Mouse (Mus musculus) ovary, postnatal 36 days (tissue): Measurements from ENCODE around the gene Phip.

Experiments
- DNase-seq: peaks from one replicate; pipeline ENCODE4 v3.0.0; 2022; ENCODE audit warnings: low spot score, mixed read lengths

Gene Phip

DNA sequence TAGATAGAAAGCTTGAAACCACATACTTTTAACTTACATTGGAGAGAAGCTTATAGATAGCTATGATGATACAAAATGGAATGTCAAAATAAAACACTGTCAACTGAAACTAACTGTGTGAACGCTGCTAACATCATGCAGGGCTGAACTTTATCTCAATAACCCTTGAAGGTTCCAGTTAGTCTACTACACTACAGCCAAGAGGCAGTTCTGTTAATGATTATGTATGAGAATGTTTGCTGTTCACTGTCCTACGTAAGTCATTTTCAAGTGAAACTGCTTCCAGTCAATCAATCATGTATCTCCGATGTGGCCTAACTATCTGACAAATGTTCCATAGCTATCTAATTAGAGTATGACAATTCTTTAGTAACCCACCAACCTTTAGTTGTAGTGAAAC, 107.6 kb downstream of the Phip start:
- no peak for DNase-seq

DNA sequence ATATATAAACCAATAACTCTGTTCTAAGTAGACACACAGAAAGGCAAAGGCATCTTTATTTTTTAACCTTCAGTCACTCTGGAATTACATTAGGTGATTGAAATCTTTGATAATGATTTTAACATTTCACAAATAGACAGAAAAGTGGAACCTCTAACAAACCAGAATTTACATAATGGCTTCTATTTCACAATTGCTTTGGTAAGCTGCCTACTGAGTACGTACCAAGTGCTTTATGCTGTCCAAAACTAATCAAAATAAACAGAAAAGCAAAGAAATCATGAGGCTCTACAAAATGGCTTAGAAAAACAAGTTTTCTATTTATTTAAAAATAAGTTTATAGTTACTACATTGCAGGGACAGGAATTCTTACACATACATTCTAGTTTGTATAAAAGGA, 109.2 kb downstream of the Phip start:
- no peak for DNase-seq

DNA sequence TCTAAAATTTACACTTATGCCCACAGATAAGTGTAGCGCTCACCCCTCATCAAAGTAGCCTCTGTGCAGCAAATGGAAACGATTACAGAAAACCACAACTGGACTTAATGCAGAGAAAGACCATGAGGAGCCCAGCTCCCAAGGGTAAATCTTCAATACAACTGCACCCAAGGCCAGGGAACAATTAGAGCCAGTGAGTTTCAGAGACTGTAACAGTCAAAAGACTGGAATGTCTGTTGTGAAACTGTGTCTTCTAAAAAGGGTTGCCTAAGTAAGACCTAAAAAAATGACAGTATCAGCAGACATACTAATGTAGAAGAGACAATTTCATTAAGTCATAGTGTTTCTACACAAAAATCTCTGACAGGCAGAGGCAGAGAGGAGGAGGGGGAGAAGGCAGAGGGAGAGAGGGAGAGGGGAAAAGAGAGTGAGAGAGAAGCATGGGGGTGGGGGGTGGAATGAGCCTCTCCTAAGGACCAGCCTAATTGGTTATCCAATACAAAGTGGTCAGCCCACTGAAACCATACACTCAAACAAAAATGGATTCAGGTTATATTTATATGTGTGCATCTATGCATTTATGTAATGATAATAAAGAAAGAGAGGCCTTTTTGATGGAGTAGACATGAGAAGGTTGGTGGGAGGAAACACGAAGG, 113.4 kb downstream of the Phip start:
- DNase-seq: no peak

- no peak for DNase-seq
These were observed 114.0 kb downstream of the Phip start for GRCm38 (mm10) chr9:82861316-82861715.

- no peak for DNase-seq
These were observed 114.5 kb downstream of the Phip start for GRCm38 (mm10) chr9:82860805-82861204.

DNA sequence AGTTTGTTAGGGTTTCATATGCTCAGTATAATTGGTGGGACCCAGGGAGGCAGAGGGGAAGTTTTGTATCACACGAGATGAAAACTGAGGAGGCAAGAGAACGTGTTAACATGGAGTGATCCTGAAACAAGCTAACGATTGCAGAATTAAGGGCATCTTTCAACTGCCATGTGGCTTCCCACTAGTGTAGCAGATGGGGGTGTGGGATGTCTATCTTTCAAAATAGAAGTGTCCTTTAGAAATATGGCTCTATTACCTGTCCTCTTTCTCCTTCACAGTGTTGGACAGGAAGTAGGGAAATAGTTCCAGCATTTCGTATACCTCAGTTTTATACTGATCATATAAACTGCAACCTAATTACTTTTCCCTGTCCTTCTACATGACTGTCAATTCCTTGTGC, 119.1 kb downstream of the Phip start:
- no peak for DNase-seq

- DNase-seq: no peak
These were observed 120.2 kb downstream of the Phip start for GRCm38 (mm10) chr9:82854973-82855614.

- DNase-seq: no peak
These were observed 121.3 kb downstream of the Phip start for GRCm38 (mm10) chr9:82854040-82854439.

GRCm38 (mm10) chr9:82842671-82843070, 132.6 kb downstream of the Phip start:
- no peak for DNase-seq

DNA sequence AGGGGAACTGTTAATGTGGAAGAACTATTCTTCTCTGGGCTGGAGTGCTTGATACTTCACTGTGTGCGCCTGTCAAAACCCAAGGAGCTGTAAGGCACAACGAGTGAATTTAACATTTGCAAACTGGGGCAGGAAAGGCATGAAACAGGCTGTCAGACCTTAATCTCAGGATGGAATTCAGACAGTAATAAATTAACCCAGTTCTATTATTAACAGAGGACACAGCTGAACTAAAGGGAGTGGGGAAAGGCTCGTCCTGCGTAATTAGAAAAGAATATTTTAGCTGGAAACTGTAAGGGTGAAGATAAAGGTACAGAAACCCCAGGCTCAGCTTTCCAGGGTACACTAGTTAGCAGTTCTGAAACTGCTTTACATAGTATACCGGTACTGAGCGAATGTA, 139.4 kb downstream of the Phip start:
- no peak for DNase-seq

DNA sequence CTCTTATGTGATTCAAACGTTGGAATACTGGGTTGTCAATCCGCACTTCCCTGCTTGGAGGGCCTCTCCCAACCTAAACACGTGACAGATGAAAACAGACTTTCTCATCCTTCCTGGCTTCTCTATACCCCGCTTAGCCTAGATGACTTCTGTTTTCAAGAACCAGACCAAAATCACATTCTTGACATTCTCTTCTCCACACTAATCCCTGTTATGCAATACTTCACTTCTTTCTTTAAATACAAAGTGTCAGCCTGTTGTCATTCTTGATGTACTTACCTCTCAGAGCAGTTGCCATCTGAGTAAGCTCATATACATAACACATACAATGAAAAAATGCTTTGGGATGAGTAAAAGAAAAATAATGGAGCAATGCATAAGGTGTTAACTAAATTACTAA, 143.4 kb downstream of the Phip start:
- no peak for DNase-seq

- DNase-seq: peak; percentile 85
These were observed 145.5 kb downstream of the Phip start for GRCm38 (mm10) chr9:82829693-82830430.

DNA sequence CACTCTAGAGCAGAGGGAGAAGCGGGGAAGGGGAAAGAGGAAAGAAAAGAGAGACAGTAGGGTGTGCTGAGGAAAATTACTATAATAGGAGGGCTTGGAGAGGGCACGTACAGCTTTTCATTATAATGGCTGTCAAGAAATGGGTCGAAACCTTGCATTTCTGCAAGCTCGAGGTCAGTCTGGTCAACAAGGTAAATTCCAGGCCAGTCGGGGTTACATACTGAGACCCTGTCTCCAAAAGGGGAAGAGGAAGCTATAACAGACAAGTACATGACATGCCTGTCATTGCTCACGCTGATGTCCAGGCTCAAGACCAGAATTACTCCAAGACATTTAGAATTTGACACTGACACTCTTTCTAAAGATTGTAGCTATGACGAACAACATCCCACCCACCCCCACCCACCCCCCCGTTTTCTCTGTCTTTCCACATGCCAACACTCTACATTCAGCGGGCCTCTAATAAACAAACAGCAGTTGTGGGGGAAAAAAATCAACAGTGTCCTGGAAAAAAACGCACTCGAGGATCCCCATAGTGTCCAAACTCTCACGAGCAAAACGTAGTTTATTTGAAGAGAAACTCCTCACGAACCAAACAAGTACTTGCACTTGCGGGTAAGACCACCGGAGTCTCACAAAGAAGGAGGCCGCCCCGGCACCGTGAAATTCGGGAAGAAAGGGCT, 146.2 kb downstream of the Phip start, which contains the start of gene Irak1bp1:
Gene Irak1bp1 (plus strand): TSS at position 534 of the 683 bp plus-strand sequence.
- DNase-seq: no peak

- DNase-seq: no peak
These were observed 148.9 kb downstream of the Phip start for GRCm38 (mm10) chr9:82826426-82826825.
